Mouse (Mus musculus) forebrain, embryonic 14.5 days (tissue): ENCODE measurements around the gene Efcab8. TPM values are rescaled to one million over a fixed set of nuclear protein-coding genes. Genes with fewer than 3 reads are reported as not detected.
"Not testable (repeated sequence)": the region's sequence is repeated elsewhere in the genome, so short reads cannot be mapped to it uniquely, and the experiment has no call there.

Experiments
- ATAC-seq: fragments of 200-750 bp; cut with Nextera tagmentation; 2 replicates; pipeline ENCODE4 v1.8.0; 2017; ENCODE audit warnings: mild to moderate bottlenecking, moderate library complexity
- DNase-seq: peaks from one replicate; pipeline ENCODE4 v3.0.0-alpha.2; 2015; ENCODE audit warnings: low spot score
- H3K27ac ChIP-seq: fragments of 300-500 bp; sonication (generic); 2 replicates; pipeline ENCODE4 v1.5.1; 2014; ENCODE audit warnings: low read depth, mild to moderate bottlenecking, control low read depth, low read length, moderate library complexity
- H3K27me3 ChIP-seq: fragments of 300-500 bp; sonication (generic); replicated peaks from 2 replicates; pipeline ENCODE4 v1.6.1; 2014; ENCODE audit warnings: low read length, control low read depth, mixed read lengths; ENCODE audit not compliant: control insufficient read depth, insufficient read depth
- H3K36me3 ChIP-seq: fragments of 300-500 bp; sonication (generic); 2 replicates; pipeline ENCODE4 v1.6.1; 2014; ENCODE audit warnings: low read length, control low read depth; ENCODE audit not compliant: control insufficient read depth, insufficient read depth
- H3K4me1 ChIP-seq: fragments of 300-500 bp; sonication (generic); 2 replicates; pipeline ENCODE4 v1.6.1; 2014; ENCODE audit warnings: antibody characterized with exemption, low read length, control low read depth; ENCODE audit not compliant: control insufficient read depth, insufficient read depth
- H3K4me2 ChIP-seq: fragments of 300-500 bp; sonication (generic); 2 replicates; pipeline ENCODE4 v1.6.1; 2014; ENCODE audit warnings: mild to moderate bottlenecking, control low read depth, low read length
- H3K4me3 ChIP-seq: fragments of 300-500 bp; sonication (generic); 2 replicates; pipeline ENCODE4 v1.5.1; 2014; ENCODE audit warnings: low read depth, low read length, control low read depth
- H3K9ac ChIP-seq: fragments of 300-500 bp; sonication (generic); 2 replicates; pipeline ENCODE4 v1.6.1; 2014; ENCODE audit warnings: mild to moderate bottlenecking, low read length, control low read depth, moderate library complexity
- H3K9me3 ChIP-seq: fragments of 300-500 bp; sonication (generic); replicated peaks from 2 replicates; pipeline ENCODE4 v1.6.1; 2016; ENCODE audit warnings: low read length, control low read depth, mixed read lengths; ENCODE audit not compliant: control insufficient read depth
- WGBS: fragments of 180-500 bp; shearing (Covaris S2); extraction: QIAGEN DNeasy Blood & Tissue Kit; methylation state at CpG from one replicate; pipeline ENCODE4 v1.1.7; 2014; 5-methylcytosine and 5-hydroxymethylcytosine counted together
- polyA plus RNA-seq: library from polyadenylated mRNA; unstranded; fragments of >200 nt; fragmentation: Nextera tagmentation; extraction: Ambion mirVana; gene quantifications from 2 replicates; pipeline ENCODE4 v1.2.1, GENCODE M21; 2014

Gene Efcab8
- polyA plus RNA-seq, 1 experiment from 2014 or later, result not detected

GRCm38 (mm10) chr2:153808146-153808545 is 28.4 kb downstream of the Efcab8 start:
- no peak overlapping the region for H3K4me2 ChIP-seq
- DNase-seq (no peak), ATAC-seq (no peak)
- no peaks in the 10 kb centered on the region for H3K9me3 ChIP-seq
- H3K27ac ChIP-seq, result no peak overlapping the region
- H3K27me3 ChIP-seq, result no peaks in the 10 kb centered on the region
- H3K9ac ChIP-seq, result no peak overlapping the region
- no peaks in the 10 kb centered on the region for H3K4me1 ChIP-seq
- H3K36me3 ChIP-seq, result no peaks in the 10 kb centered on the region
- 79% methylated on average over 8 of the region's 8 CpGs for WGBS
- H3K4me3 ChIP-seq, result no peak overlapping the region

DNA sequence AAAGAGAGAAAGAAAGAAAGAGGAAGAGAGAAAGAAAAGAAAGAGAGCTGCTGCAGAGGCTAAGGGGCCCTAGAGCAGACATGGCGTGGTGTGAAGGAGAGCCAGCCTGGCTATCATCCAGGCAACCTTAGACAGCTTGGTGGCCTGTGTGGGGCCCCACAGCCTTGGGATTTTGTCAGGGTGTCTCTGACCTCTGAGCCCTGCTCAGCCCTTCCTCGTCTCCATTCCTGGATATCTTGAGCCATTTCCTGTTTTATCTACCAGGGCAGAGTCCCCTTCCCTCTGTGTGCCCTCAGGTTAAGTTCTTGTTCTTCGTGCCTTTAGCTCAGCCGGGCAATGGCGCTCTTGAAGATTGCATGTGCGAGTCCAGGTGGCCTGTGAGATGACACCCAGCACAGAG is 29.1 kb downstream of the Efcab8 start:
- H3K36me3 ChIP-seq, result no peaks in the 10 kb centered on the region
- H3K4me2 ChIP-seq, result no peak overlapping the region
- no peak overlapping the region for H3K27ac ChIP-seq
- no peaks in the 10 kb centered on the region for H3K9me3 ChIP-seq
- WGBS, result 82% methylated on average over 6 of the region's 6 CpGs
- no peak overlapping the region for H3K4me3 ChIP-seq
- no peaks in the 10 kb centered on the region for H3K27me3 ChIP-seq
- DNase-seq (no peak), ATAC-seq (no peak)
- no peaks in the 10 kb centered on the region for H3K4me1 ChIP-seq
- H3K9ac ChIP-seq, result no peak overlapping the region

DNA sequence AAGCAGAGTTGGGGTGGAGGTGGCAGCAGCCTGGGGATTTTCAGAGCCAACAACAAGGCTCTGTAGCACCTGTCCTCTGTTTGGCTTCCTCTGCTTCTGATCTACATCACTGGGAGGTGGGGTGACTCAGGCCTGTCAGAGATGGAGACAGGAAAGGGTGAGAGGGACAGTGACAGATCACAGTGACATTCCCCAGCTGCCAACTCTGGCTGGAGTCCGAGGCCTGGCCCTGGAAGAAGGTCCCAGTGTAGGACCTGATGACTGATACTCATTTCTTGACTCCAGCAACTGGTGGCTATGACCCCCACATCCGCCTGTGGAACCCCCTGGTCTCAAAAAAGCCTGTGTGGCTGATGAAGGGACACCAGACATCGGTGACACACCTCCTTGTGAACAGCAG is 30.2 kb downstream of the Efcab8 start:
- Histone ChIP-seq H3K9me3 (no peaks in the 10 kb centered on the region), H3K9ac (no peak overlapping the region), H3K4me2 (no peak overlapping the region), H3K27me3 (no peaks in the 10 kb centered on the region), H3K36me3 (no peaks in the 10 kb centered on the region), H3K4me1 (no peaks in the 10 kb centered on the region), H3K4me3 (no peak overlapping the region), H3K27ac (no peak overlapping the region)
- no peak for DNase-seq
- no peak for ATAC-seq
- 74% methylated on average over 3 of the region's 3 CpGs for WGBS

DNA sequence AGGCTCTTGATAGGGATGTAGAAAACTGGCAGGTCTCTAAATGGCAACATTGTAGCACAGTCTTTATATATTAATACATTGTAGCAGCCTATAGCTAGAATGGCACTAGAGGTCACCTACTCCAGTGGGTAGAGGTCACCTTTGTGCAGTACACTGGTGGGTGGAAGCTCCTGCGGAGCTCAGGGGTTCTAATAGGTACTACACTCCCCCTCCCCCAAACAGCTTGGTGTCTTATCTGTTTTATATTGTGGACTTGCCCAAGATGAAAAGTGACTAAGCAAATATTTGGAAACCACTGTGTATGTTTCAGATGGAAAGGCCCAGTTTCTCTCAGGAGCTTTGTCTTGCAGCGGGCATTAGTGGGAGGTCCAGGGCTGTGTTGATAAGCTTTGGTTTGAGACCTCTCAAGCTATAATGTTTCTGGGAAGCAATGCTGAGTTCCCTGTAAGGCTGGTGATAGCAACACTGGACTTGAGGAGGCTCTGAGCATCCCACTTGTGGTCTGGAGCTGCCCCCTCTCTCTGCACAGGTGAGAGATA is 42.3 kb downstream of the Efcab8 start:
- Histone ChIP-seq H3K27me3 (no peaks in the 10 kb centered on the region), H3K9me3 (no peaks in the 10 kb centered on the region), H3K4me2 (no peak overlapping the region), H3K36me3 (no peaks in the 10 kb centered on the region), H3K9ac (no peak overlapping the region), H3K4me1 (no peaks in the 10 kb centered on the region), H3K4me3 (no peak overlapping the region), H3K27ac (no peak overlapping the region)
- no peak for ATAC-seq
- WGBS, result 100% methylated on average over 2 of the region's 2 CpGs
- no peak for DNase-seq

GRCm38 (mm10) chr2:153824593-153824992 is 44.9 kb downstream of the Efcab8 start:
- ATAC-seq (peak; percentile 62), DNase-seq (peak; percentile 56)
- WGBS, result 65% methylated on average over 6 of the region's 6 CpGs

GRCm38 (mm10) chr2:153825900-153826299 is 46.2 kb downstream of the Efcab8 start:
- not testable (repeated sequence) for H3K36me3 ChIP-seq

More at GRCm38 (mm10) chr2:153824593-153824992, 44.9 kb downstream of the Efcab8 start:
- Histone ChIP-seq H3K4me2 (no peak overlapping the region), H3K9ac (no peak overlapping the region), H3K4me3 (no peak overlapping the region), H3K9me3 (no peaks in the 10 kb centered on the region), H3K4me1 (no peaks in the 10 kb centered on the region), H3K27me3 (no peaks in the 10 kb centered on the region), H3K27ac (no peak overlapping the region), H3K36me3 (no peaks in the 10 kb centered on the region)

DNA sequence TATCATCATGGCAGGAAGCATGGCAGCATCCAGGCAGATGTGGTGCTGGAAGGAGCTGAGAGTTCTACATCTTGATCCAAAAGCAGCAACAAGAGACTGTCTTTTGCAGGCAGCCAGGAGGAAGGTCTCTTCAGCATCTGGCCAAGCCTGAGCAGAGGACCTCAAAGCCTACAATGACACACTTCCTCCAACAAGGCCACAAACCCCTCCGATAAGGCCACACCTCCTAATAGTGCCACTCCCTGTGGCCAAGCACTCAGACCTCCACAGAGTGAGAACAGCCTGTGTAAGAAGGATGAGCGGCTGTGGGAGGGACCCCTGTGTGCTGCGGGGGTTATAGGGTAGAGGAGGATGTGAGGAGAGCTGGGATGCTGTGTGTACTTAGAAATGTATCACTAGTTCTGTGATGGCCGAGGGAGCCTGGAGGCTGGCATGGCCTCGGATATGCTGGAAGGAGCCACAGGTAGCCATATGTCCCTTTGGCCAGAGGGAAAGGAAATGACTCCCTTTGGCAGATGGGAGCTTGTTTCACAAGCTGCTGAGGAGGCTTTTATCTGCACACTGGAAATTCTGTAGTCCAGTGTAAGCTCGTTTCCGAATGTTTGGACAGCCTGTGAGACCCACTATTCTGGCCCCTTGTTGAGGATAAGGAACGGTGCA is 47.6 kb downstream of the Efcab8 start:
- H3K4me3 ChIP-seq, result no peak overlapping the region
- DNase-seq (no peak), ATAC-seq (no peak)
- no peaks in the 10 kb centered on the region for H3K36me3 ChIP-seq
- no peaks in the 10 kb centered on the region for H3K9me3 ChIP-seq
- H3K4me2 ChIP-seq, result no peak overlapping the region
- H3K9ac ChIP-seq, result no peak overlapping the region
- 81% methylated on average over 8 of the region's 8 CpGs for whole genome bisulfite sequencing
- no peaks in the 10 kb centered on the region for H3K4me1 ChIP-seq
- H3K27ac ChIP-seq, result no peak overlapping the region
- no peaks in the 10 kb centered on the region for H3K27me3 ChIP-seq

More at GRCm38 (mm10) chr2:153825900-153826299, 46.2 kb downstream of the Efcab8 start:
- H3K4me1 ChIP-seq, H3K9me3 ChIP-seq, H3K27me3 ChIP-seq, H3K4me3 ChIP-seq, H3K27ac ChIP-seq, H3K4me2 ChIP-seq, DNase-seq, H3K9ac ChIP-seq, ATAC-seq: not testable (repeated sequence)
- WGBS, result 68% methylated on average over 32 of the region's 32 CpGs

- Histone ChIP-seq H3K4me3 (no peak overlapping the region), H3K27ac (no peak overlapping the region), H3K27me3 (no peaks in the 10 kb centered on the region), H3K9me3 (no peaks in the 10 kb centered on the region), H3K36me3 (no peaks in the 10 kb centered on the region), H3K4me2 (no peak overlapping the region), H3K4me1 (no peaks in the 10 kb centered on the region), H3K9ac (no peak overlapping the region)
- no peak for ATAC-seq
- DNase-seq, result no peak
- WGBS, result 87% methylated on average over 7 of the region's 7 CpGs
Observed at GRCm38 (mm10) chr2:153828704-153829103, 49.0 kb downstream of the Efcab8 start.

- no peak for ATAC-seq
- H3K27me3 ChIP-seq, result no peaks in the 10 kb centered on the region
- no peaks in the 10 kb centered on the region for H3K9me3 ChIP-seq
- no peaks in the 10 kb centered on the region for H3K4me1 ChIP-seq
- no peak for DNase-seq
- H3K9ac ChIP-seq, result no peak overlapping the region
- no peaks in the 10 kb centered on the region for H3K36me3 ChIP-seq
- H3K4me2 ChIP-seq, result no peak overlapping the region
- H3K4me3 ChIP-seq, result no peak overlapping the region
- 92% methylated on average over 8 of the region's 8 CpGs for WGBS
- H3K27ac ChIP-seq, result no peak overlapping the region
Observed at GRCm38 (mm10) chr2:153833291-153833690, 53.6 kb downstream of the Efcab8 start.
